Mouse (Mus musculus) limb, embryonic 11.5 days (tissue): ENCODE data around the gene Osbpl10. TPM values are rescaled to one million over a fixed set of nuclear protein-coding genes. Genes with fewer than 3 reads are reported as not detected.

ENCODE experiments used
- ATAC-seq: fragments of 200-750 bp; cut with Nextera tagmentation; 2 replicates; pipeline ENCODE4 v1.8.0; 2017; ENCODE audit warnings: low read depth; ENCODE audit not compliant: insufficient number of reproducible peaks, low FRiP score, low TSS enrichment
- DNase-seq: peaks from one replicate; pipeline ENCODE4 v3.0.0-alpha.2; 2015; ENCODE audit warnings: low spot score
- H3K27ac ChIP-seq: fragments of 300-500 bp; sonication (generic); replicated peaks from 2 replicates; pipeline ENCODE4 v1.5.1; 2014; ENCODE audit warnings: low read depth, mild to moderate bottlenecking, low read length
- H3K27me3 ChIP-seq: fragments of 300-500 bp; sonication (generic); 2 replicates; pipeline ENCODE4 v1.6.1; 2014; ENCODE audit warnings: mild to moderate bottlenecking, low read length, mixed read lengths; ENCODE audit not compliant: control insufficient read depth, insufficient read depth
- H3K36me3 ChIP-seq: fragments of 300-500 bp; sonication (generic); 2 replicates; pipeline ENCODE4 v1.6.1; 2014; ENCODE audit warnings: mild to moderate bottlenecking, low read length, moderate library complexity, mixed read lengths; ENCODE audit not compliant: control insufficient read depth, insufficient read depth
- H3K4me1 ChIP-seq: fragments of 300-500 bp; sonication (generic); 2 replicates; pipeline ENCODE4 v1.6.1; 2014; ENCODE audit warnings: low read length, mixed read lengths; ENCODE audit not compliant: control insufficient read depth, insufficient read depth
- H3K4me2 ChIP-seq: fragments of 300-500 bp; sonication (generic); 2 replicates; pipeline ENCODE4 v1.6.1; 2014; ENCODE audit warnings: low read depth, mild to moderate bottlenecking, moderate library complexity; ENCODE audit not compliant: severe bottlenecking
- H3K4me3 ChIP-seq: fragments of 300-500 bp; sonication (generic); 2 replicates; pipeline ENCODE4 v1.5.1; 2014; ENCODE audit warnings: low read depth, low read length
- H3K9ac ChIP-seq: fragments of 300-500 bp; sonication (generic); 2 replicates; pipeline ENCODE4 v1.6.1; 2014; ENCODE audit warnings: mild to moderate bottlenecking, low read length
- H3K9me3 ChIP-seq: fragments of 300-500 bp; sonication (generic); 2 replicates; pipeline ENCODE4 v1.6.1; 2016; ENCODE audit warnings: low read length; ENCODE audit not compliant: control insufficient read depth
- WGBS: fragments of 180-500 bp; shearing (Covaris S2); extraction: QIAGEN DNeasy Blood & Tissue Kit; methylation state at CpG from one replicate; pipeline ENCODE4 v1.1.7; 2014; 5-methylcytosine and 5-hydroxymethylcytosine counted together
- polyA plus RNA-seq: library from polyadenylated mRNA; unstranded; fragments of >200 nt; fragmentation: Nextera tagmentation; extraction: Ambion mirVana; gene quantifications from 2 replicates; pipeline ENCODE4 v1.2.1, GENCODE M21; 2014

Osbpl10 gene
- polyA plus RNA-seq, 1 experiment from 2014 or later: 1.3 TPM

DNA sequence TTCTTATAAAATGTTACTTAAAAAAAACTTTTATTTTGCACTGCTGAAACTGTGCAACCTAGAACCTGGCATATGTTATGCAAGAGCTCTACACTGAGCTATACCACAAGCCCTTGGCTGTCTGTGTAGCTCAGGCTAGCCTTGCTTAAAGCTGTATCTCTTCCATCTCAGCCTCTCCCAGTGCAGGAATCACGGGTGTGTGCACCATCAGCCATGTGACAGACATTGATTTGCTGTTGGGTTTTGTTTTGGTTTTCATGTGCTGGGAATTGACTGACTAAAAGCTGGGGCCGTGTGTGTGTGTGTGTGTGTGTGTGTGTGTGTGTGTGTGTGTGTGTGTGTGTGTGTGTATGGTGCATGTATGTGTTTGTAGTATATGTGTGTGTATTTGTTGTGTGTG lies 155.6 kb downstream of the Osbpl10 start:
- Histone ChIP-seq H3K9me3 (no peaks in the 10 kb centered on the region), H3K27me3 (no peaks in the 10 kb centered on the region), H3K4me2 (no peak overlapping the region), H3K27ac (no peak overlapping the region), H3K4me3 (no peak overlapping the region), H3K36me3 (no peaks in the 10 kb centered on the region), H3K4me1 (0 out of 2 replicates have a peak, but pooled peaks cover 4% of the 10 kb centered on the region), H3K9ac (no peak overlapping the region)
- no peak for DNase-seq
- 74% methylated on average over 2 of the region's 2 CpGs for WGBS
- ATAC-seq: no peak

DNA sequence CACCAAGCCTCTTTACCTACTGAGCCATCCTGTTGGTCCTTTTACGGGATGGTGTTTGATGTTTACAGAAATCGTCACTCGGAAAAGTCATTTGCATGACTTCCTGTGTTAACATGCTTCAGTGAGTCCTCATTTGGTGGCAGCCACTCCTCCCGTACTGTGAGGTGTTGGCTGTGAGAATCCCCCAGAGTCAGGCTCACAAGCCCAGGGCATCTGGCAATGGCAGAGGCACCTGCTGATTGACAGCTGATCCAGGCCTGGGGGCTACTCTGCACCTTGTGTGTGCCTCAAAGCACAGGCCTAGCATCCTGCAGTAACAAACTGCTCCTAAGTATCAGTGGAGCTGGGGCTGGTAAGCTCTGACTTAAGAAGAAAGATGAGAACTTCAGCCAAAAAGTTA lies 156.4 kb downstream of the Osbpl10 start:
- Histone ChIP-seq H3K36me3 (no peaks in the 10 kb centered on the region), H3K9ac (no peak overlapping the region), H3K9me3 (no peaks in the 10 kb centered on the region), H3K27me3 (no peaks in the 10 kb centered on the region), H3K27ac (no peak overlapping the region), H3K4me3 (no peak overlapping the region), H3K4me2 (no peak overlapping the region), H3K4me1 (0 out of 2 replicates have a peak, but pooled peaks cover 4% of the 10 kb centered on the region)
- DNase-seq (no peak), ATAC-seq (no peak)
- WGBS: 68% methylated on average over 4 of the region's 4 CpGs

DNA sequence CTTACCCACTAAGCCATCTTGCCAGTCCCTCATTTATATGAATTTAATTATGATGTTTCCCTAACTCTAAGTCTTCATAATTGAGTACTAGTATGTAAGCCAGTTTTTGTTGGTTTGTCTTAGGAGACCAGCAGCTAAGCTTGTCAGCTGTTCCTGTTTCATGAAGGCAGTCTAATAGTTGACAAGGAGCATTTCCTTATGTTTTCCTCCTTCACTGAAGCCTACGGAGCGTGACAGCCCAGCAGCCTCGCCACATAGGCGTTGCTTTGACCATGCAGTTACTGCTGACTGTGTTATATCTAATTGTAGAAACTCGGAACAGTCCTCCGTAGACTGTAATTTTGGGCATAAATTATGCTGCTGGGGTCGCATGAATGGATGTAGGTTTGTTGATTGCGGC lies 157.0 kb downstream of the Osbpl10 start:
- no peaks in the 10 kb centered on the region for H3K9me3 ChIP-seq
- H3K27ac ChIP-seq: no peak overlapping the region
- H3K36me3 ChIP-seq: no peaks in the 10 kb centered on the region
- no peak overlapping the region for H3K4me3 ChIP-seq
- H3K4me1 ChIP-seq: 0 out of 2 replicates have a peak, but pooled peaks cover 4% of the 10 kb centered on the region
- no peak overlapping the region for H3K9ac ChIP-seq
- H3K27me3 ChIP-seq: no peaks in the 10 kb centered on the region
- no peak for ATAC-seq
- no peak for DNase-seq
- no peak overlapping the region for H3K4me2 ChIP-seq
- 85% methylated on average over 8 of the region's 8 CpGs for WGBS

DNA sequence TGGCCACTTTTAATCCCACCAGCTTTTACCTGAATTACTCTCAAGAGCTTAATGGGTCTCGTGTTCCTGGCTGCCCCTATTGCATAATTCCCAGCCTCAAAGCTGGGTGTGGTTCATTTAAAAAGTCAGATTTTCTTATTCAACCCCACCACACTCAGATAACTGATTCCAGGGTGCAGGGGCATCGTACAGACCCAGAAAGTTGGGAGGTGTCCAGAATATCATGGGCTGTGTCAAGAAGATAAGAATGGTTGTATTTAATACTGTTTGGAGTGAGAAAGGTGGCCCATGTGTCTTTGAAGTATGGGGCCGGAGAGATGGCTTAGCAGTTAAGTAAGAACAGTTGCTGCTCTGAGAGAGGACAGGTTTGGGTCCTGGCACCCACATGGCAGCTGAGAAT lies 159.5 kb downstream of the Osbpl10 start:
- WGBS: 43% methylated on average over 3 of the region's 3 CpGs
- Histone ChIP-seq H3K4me2 (no peak overlapping the region), H3K4me3 (no peak overlapping the region), H3K36me3 (no peaks in the 10 kb centered on the region), H3K27ac (no peak overlapping the region), H3K9ac (no peak overlapping the region), H3K27me3 (no peaks in the 10 kb centered on the region), H3K4me1 (0 out of 2 replicates have a peak, but pooled peaks cover 4% of the 10 kb centered on the region), H3K9me3 (no peaks in the 10 kb centered on the region)
- DNase-seq (no peak), ATAC-seq (no peak)

DNA sequence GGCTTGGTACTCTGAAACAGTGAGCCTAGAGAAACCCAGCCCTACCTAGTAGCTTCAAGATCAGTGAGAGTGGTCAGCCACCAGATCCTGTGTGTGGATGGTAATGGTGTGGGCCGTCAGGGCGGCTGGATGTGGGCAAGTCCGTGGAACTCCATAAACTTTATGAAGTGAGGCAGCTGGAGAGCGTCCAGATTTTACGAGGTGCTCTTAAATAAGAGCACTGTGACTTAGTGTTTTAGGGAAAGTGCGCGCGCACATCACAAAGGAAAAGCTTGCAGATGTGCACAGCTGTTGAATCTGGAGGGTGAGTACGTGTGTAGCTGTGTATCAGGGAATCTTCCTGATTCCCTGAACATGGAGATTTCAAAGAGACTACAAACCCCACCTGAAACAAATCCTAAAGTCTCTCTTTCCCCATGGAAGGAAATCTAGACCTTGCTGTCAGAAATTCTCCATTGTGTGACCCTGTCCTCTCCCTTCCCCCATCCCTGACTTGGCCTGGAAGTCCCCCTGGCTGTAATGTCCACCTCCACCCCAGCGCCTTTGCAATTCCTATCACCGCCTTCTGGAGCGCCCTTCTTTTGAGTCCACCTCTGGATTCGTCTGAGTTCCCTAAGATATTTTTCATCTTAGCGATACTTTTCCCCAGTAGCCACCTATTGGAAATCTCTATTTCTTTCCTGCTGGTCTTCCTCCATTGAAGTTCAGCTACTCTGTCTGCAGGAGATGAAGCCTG lies 161.4 kb downstream of the Osbpl10 start:
- Histone ChIP-seq H3K36me3 (no peaks in the 10 kb centered on the region), H3K4me3 (no peak overlapping the region), H3K27ac (no peak overlapping the region), H3K27me3 (no peaks in the 10 kb centered on the region), H3K9me3 (no peaks in the 10 kb centered on the region), H3K4me1 (0 out of 2 replicates have a peak, but pooled peaks cover 4% of the 10 kb centered on the region), H3K4me2 (no peak overlapping the region), H3K9ac (no peak overlapping the region)
- DNase-seq (peak; percentile 77), ATAC-seq (peak; percentile 87)
- 35% methylated on average over 14 of the region's 14 CpGs for WGBS

DNA sequence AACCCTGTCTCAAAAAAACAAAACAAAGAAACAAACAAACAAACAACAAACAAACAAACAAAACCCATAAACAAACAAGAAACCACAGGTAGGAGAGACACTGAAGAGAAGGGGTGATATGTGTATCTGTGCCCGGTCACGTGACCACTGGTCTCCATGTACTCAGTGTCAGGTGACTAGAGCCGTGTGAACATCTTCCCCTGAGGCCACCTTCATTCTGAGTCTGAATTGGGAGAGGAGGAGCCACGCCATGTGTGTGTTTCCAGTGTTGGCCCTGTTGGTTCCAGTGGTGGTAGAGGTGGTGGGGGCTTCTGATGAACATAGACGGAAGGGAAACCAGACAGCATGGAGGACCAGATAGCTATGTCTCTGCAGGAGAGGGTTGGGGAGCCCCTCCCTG lies 168.8 kb downstream of the Osbpl10 start:
- no peak overlapping the region for H3K4me3 ChIP-seq
- DNase-seq (no peak), ATAC-seq (no peak)
- no peaks in the 10 kb centered on the region for H3K27me3 ChIP-seq
- H3K9me3 ChIP-seq: no peaks in the 10 kb centered on the region
- H3K4me2 ChIP-seq: no peak overlapping the region
- 89% methylated on average over 5 of the region's 5 CpGs for WGBS
- H3K9ac ChIP-seq: no peak overlapping the region
- no peaks in the 10 kb centered on the region for H3K36me3 ChIP-seq
- no peaks in the 10 kb centered on the region for H3K4me1 ChIP-seq
- no peak overlapping the region for H3K27ac ChIP-seq

DNA sequence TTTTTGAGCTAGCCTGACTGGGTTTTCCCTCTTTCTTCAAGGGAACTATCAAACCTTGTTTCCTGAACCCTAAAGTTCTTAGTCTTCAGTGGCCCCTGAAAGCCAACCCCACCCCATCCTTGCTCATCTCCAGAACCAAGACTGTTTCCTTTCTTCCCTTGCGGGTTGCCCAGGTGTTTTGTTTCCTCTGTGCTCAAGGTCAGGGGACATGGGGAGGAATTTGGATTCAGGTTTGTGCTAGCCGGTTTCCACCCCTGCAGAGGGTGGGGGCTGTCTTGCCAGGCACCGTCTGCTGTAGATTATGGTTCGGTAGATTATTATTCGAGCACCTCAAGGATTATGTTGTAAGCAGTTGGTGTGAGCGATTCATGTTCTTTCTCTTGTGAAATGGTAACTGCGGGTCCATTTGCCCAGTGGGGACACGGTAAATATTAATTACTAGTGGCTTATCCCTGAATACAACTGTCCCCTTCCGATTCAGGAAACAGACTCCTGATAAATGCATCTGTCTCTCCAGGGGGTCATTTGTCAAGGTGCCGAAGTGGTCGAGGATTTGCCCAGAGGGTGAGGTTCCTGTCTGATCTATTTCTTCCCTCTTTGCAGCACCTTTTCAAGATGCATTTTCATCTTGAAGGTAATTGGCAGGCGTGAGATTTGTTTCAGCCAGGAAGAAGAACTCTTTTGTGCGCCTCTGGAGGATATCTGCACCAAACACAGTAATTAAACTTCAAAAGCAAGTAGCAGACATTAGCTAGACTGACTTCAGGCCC lies 169.4 kb downstream of the Osbpl10 start:
- H3K4me2 ChIP-seq: no peak overlapping the region
- no peak overlapping the region for H3K9ac ChIP-seq
- ATAC-seq (no peak), DNase-seq (no peak)
- H3K4me3 ChIP-seq: no peak overlapping the region
- 61% methylated on average over 13 of the region's 13 CpGs for WGBS
- no peak overlapping the region for H3K27ac ChIP-seq
- no peaks in the 10 kb centered on the region for H3K4me1 ChIP-seq
- H3K9me3 ChIP-seq: no peaks in the 10 kb centered on the region
- no peaks in the 10 kb centered on the region for H3K27me3 ChIP-seq
- no peaks in the 10 kb centered on the region for H3K36me3 ChIP-seq

DNA sequence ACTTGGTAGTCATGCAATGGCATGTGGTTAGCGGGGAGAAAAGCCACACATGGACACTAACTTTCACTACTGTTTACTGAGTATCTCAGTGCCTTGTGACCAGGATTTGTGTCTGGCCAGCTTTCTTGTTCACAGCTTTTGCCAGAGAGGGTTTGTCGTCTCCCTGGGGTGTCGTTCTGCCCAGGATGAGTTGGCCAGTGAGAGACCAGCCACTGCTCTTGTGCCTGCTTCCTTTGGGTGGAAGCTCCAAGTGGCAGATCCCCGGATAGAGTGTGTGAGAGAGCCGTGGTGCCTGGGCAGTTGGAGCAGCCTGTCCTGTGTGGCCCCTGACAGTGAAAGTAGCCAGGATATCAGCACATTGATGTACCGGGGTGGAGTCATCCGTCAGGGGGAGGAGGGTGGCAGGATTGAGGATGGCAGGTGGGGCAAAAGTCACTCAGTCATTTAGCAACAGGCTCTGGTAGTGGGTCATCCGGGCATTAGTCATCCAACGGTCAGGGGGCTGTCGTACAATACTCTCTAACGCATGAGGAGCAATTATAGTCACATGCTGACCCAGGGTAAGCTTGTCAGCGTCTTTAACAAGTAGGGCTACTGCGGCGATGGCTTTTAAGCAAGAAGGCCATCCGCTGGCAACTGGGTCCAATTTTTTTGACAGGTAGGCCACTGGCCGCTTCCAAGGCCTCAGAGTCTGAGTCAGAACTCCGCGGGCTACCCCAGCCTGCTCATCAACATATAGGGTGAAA lies 170.8 kb downstream of the Osbpl10 start:
- Histone ChIP-seq H3K27me3 (no peaks in the 10 kb centered on the region), H3K9ac (no peak overlapping the region), H3K36me3 (no peaks in the 10 kb centered on the region), H3K27ac (no peak overlapping the region), H3K4me2 (no peak overlapping the region), H3K4me3 (no peak overlapping the region), H3K9me3 (0 out of 2 replicates have a peak, but pooled peaks cover 3% of the 10 kb centered on the region), H3K4me1 (no peaks in the 10 kb centered on the region)
- ATAC-seq (no peak), DNase-seq (no peak)
- WGBS: 82% methylated on average over 18 of the region's 18 CpGs
